Mouse (Mus musculus) cerebral cortex, adult 2 months (tissue): ENCODE measurements around the gene Psme2b.

Source experiments
- WGBS: fragments of 180-500 bp; shearing (Covaris S2); methylation state at CpG from one replicate; pipeline ENCODE4 v1.1.7; 2018; 5-methylcytosine and 5-hydroxymethylcytosine counted together

Psme2b gene

DNA sequence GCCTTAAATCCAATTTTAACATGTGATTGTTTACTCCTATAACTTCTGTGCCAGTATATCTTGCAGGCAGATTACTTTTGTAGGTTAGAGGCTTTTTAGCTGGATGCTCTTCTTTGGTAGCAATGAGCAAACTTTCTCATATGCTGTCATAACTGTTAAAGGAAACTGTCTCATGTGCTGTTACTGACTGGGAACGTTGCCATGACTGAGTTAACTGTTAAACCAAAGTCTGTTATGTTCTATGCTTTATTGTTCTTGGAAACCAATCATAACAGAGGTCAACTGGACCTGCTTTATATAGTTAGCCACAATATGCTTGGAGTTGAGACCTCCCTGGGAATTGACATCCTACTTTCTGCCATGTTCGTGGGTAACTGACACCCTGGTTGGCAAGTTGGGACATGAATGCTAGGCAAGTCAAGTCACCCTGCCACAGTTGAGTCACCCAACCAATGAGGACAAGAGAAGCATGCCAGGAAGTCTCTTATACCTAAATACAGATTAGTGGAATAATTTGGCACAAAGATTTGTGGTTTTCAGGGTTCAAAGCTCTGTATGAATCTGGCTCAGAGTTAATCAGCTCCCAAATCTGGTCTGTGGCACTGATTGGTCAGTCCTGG lies 47.1 kb downstream of the Psme2b start:
- 59% methylated on average over 2 of the region's 2 CpGs for WGBS
